Mouse (Mus musculus): ENCODE data around the gene Hsf2bp. TPM values are rescaled to one million over a fixed set of nuclear protein-coding genes. Genes with fewer than 3 reads are reported as not detected.
A peak's percentile ranks its signal among the peaks of the same experiment; 100 is the strongest.
"Not testable (repeated sequence)": the region's sequence is repeated elsewhere in the genome, so short reads cannot be mapped to it uniquely, and the experiment has no call there.

The Hsf2bp gene
- 0.66 and 6.8 TPM in 2 replicates for polyA plus RNA-seq (2011; ENCODE audit: insufficient read depth, insufficient read length, low replicate concordance, missing spikeins)

DNA sequence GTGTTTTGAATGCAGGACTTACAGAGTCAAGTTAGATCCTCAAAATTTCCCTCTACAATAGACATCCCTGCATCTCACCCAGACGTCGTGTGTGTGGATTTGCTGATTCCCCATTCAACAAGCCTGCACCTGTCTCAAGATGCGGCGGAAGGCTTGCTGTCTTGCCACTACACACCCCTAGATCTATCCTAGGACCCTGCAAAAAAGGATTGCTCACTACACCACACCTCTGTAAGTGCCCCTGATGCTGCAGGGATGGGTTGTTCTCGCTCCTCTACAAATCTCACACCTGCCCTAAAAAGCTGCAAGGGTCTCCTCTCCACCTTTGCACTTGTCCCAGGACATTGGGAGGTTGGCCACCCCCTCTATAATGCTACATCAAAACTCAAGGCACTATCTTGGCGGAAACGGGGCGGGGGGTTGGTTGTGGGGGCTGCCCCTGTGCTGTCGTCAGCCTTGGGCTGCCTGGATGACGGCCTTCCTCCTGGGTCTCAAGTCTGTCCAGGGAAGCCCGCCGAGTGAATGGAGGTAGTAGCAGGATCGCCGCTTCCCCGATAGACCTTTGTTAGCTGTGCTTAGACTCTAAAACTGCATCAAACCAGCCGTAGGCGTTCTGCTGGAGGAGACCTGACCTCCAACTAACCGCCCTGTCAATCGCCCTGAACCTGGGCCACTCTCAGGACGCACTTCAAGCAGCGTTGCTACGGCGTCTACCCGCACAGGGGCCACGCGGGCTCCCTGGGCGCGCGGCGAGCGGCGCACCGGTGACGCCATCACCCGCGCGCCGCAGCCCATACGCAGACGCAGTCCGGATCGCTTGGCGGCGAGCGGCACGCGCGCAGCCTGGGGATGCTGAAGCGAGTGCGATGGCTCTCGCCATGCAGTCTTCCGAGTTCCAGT is at the start of gene Hsf2bp, which contains the start of gene Rrp1b:
Gene Hsf2bp (minus strand): TSS at position 741 of the 900 bp plus-strand sequence.
Gene Rrp1b (plus strand): TSS at position 492 of the 900 bp plus-strand sequence.
- no peaks in the 10 kb centered on the region; the same call in 1 of the 2 replicates for H3K4me1 ChIP-seq (ENCODE audit: control insufficient read depth, insufficient read depth, low read length)
- H3K27ac ChIP-seq (ENCODE audit: control insufficient read depth, insufficient read depth, low read depth, low read length, poor library complexity), result peak within 1 kb of the TSS; percentile 44; the same call in 1 of the 2 replicates
- 6% methylated on average over 52 of the region's 52 CpGs for WGBS
- TF ChIP-seq POLR2A (IDR thresholded peaks at IDR 0.05; ENCODE audit: borderline replicate concordance, control insufficient read depth, low read depth, low read length), result peak; percentile 78; the same call in 1 of the 2 replicates
- TF ChIP-seq CTCF (IDR thresholded peaks at IDR 0.05; ENCODE audit: control insufficient read depth, insufficient read depth, low read length), result no peak
- peak within 1 kb of the TSS; percentile 84 for H3K4me3 ChIP-seq (replicated peaks; ENCODE audit: control insufficient read depth, low read depth, low read length)

DNA sequence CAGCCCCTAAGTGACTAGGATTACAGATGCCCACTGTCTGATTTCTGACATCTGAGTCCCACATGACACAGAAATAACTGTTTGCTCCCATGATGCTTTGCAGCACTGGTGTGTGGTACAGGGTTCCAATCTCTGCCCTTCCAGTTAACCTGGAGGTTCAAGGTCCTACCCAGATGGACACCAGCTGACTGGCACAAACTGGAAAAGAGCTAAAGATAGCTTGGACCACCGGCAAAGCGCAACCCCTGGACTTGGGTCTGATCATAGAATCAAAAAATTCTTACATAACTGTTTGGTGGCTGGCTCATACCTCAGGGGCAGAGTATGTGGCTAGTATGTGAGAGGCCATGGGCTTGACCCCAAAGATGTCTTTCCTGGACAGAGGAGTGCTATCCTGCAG is 47.2 kb upstream of the Hsf2bp start:
- Histone ChIP-seq H3K4me3 (replicated peaks; ENCODE audit: control insufficient read depth, low read depth, low read length) (no peak overlapping the region), H3K4me1 (ENCODE audit: control insufficient read depth, insufficient read depth, low read length) (no peaks in the 10 kb centered on the region; the same call in 1 of the 2 replicates), H3K27ac (ENCODE audit: control insufficient read depth, insufficient read depth, low read depth, low read length, poor library complexity) (no peak overlapping the region)
- 81% methylated on average over 2 of the region's 2 CpGs for whole genome bisulfite sequencing
- TF ChIP-seq POLR2A (IDR thresholded peaks at IDR 0.05; ENCODE audit: borderline replicate concordance, control insufficient read depth, low read depth, low read length), result no peak

DNA sequence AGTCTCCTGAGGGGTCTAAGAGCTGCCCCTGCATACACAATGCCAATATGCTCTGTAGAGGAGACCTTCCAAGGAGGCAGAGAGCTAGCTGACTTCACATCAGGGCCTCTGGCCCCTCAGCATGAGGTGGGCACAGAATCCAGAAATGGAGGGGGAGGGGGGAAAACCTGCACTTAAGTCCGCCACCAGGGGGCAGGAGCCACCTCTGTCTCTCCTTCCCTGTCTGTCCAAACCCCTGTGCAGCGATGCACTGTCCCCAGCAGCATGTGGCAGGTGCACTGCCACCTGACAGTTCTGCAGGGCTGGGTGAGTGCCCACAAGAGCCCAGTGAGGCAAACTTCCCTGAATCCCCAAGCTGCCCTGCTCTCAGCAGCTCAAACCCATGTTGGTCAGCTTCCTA is 39.0 kb upstream of the Hsf2bp start:
- 6% methylated on average over 2 of the region's 2 CpGs for WGBS

DNA sequence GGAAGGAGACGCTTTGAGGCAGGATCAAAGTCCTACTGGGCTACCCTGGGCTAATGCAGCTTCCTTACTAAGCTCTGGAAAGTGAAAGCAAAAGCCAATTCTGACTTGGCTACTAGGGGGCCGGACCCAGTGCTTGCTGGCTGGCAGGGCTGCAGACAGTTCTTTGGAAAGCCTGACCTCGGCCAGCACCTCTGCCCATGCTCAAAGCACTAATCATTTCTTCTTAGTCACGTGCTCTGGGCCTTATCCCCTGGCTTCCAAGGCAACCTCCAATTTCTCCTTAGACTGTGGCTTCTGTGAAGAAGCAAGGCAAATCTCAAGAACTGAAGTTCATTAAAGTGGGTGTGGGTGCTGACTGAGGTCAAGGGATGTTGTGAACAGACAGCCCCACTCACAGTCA is 38.5 kb upstream of the Hsf2bp start:
- no peak overlapping the region for H3K27ac ChIP-seq (ENCODE audit: control insufficient read depth, insufficient read depth, low read depth, low read length, poor library complexity)
- no peak for TF ChIP-seq CTCF (IDR thresholded peaks at IDR 0.05; ENCODE audit: control insufficient read depth, insufficient read depth, low read length)
- TF ChIP-seq POLR2A (IDR thresholded peaks at IDR 0.05; ENCODE audit: borderline replicate concordance, control insufficient read depth, low read depth, low read length), result no peak
- no peak overlapping the region for H3K4me3 ChIP-seq (replicated peaks; ENCODE audit: control insufficient read depth, low read depth, low read length)
- 54% methylated on average over 4 of the region's 4 CpGs for WGBS
- no peaks in the 10 kb centered on the region; the same call in 1 of the 2 replicates for H3K4me1 ChIP-seq (ENCODE audit: control insufficient read depth, insufficient read depth, low read length)

More for the DNA sequence above, 39.0 kb upstream of the Hsf2bp start:
- peak; percentile 76 for TF ChIP-seq CTCF (IDR thresholded peaks at IDR 0.05; ENCODE audit: control insufficient read depth, insufficient read depth, low read length)
- no peak for TF ChIP-seq POLR2A (IDR thresholded peaks at IDR 0.05; ENCODE audit: borderline replicate concordance, control insufficient read depth, low read depth, low read length)
- Histone ChIP-seq H3K4me3 (replicated peaks; ENCODE audit: control insufficient read depth, low read depth, low read length) (no peak overlapping the region), H3K4me1 (ENCODE audit: control insufficient read depth, insufficient read depth, low read length) (no peaks in the 10 kb centered on the region; the same call in 1 of the 2 replicates), H3K27ac (ENCODE audit: control insufficient read depth, insufficient read depth, low read depth, low read length, poor library complexity) (no peak overlapping the region)

DNA sequence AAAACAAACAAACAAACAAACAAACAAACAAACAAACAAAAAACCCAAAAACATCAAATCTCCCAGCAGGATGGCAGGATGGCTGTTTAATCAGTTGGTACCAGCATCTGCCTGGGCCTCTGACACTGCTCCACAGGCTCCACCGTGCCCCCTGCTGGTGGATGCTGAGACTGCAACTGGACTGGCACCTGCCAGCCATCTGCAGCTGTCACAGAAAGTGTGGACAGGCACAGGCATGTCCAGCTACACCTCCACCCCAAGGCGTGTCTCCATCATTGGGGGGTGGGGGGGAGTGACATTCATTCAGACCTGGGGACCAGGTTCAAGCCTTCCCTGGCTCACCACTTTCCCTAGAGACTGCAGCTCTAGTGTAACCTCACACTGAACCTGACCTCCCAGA is 37.2 kb upstream of the Hsf2bp start:
- H3K27ac ChIP-seq (ENCODE audit: control insufficient read depth, insufficient read depth, low read depth, low read length, poor library complexity), result no peak overlapping the region
- H3K4me1 ChIP-seq (ENCODE audit: control insufficient read depth, insufficient read depth, low read length), result no peaks in the 10 kb centered on the region
- WGBS, result 4% methylated on average over 2 of the region's 2 CpGs
- no peak overlapping the region for H3K4me3 ChIP-seq (replicated peaks; ENCODE audit: control insufficient read depth, low read depth, low read length)
- TF ChIP-seq POLR2A (IDR thresholded peaks at IDR 0.05; ENCODE audit: borderline replicate concordance, control insufficient read depth, low read depth, low read length), result no peak
- TF ChIP-seq CTCF (IDR thresholded peaks at IDR 0.05; ENCODE audit: control insufficient read depth, insufficient read depth, low read length), result peak; percentile 95

DNA sequence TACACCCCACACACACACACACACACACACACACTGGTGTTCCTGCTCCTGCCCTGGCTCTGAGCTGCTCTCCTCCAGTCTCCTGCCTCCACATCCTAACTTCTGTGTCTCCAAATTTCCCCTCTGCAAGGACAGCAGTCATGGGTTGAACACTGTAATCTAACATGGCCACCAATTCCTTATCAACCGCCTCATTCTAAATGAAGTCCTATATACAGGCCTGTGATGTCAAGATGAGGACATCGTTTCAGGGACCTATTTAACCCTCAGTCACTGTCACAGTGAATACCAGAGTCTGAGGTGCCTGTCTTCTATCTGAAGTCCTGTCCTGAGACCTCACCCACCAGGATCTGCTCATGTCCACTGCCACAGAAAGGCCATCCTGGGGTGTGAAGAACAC is 32.7 kb upstream of the Hsf2bp start:
- Histone ChIP-seq H3K4me1 (ENCODE audit: control insufficient read depth, insufficient read depth, low read length) (no peaks in the 10 kb centered on the region), H3K4me3 (replicated peaks; ENCODE audit: control insufficient read depth, low read depth, low read length) (no peak overlapping the region), H3K27ac (ENCODE audit: control insufficient read depth, insufficient read depth, low read depth, low read length, poor library complexity) (no peak overlapping the region)
- WGBS, result 70% methylated on average over 2 of the region's 2 CpGs
- TF ChIP-seq CTCF (IDR thresholded peaks at IDR 0.05; ENCODE audit: control insufficient read depth, insufficient read depth, low read length) (no peak), POLR2A (IDR thresholded peaks at IDR 0.05; ENCODE audit: borderline replicate concordance, control insufficient read depth, low read depth, low read length) (no peak)

DNA sequence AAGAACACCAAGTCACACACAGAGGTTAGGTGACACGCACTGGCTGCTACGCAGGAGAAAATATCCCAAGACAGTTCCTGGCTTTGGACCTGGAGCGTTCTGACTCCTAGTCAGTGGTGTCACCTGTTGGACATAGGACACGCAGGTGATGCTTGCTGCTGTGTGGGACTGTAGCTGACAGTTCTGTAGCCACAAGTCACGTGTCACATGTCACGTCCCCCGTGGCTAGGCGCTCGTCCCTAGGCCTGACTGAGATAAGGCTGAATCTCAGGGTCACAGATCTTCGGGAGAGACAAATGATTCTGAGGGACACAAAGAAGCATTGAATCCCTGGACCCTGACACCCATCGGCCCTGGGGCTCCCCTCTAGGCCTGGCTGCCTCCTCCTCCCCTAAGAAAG is 32.2 kb upstream of the Hsf2bp start:
- TF ChIP-seq CTCF (IDR thresholded peaks at IDR 0.05; ENCODE audit: control insufficient read depth, insufficient read depth, low read length) (no peak), POLR2A (IDR thresholded peaks at IDR 0.05; ENCODE audit: borderline replicate concordance, control insufficient read depth, low read depth, low read length) (no peak)
- 75% methylated on average over 11 of the region's 11 CpGs for WGBS
- Histone ChIP-seq H3K4me3 (replicated peaks; ENCODE audit: control insufficient read depth, low read depth, low read length) (no peak overlapping the region), H3K27ac (ENCODE audit: control insufficient read depth, insufficient read depth, low read depth, low read length, poor library complexity) (no peak overlapping the region), H3K4me1 (ENCODE audit: control insufficient read depth, insufficient read depth, low read length) (no peaks in the 10 kb centered on the region)

DNA sequence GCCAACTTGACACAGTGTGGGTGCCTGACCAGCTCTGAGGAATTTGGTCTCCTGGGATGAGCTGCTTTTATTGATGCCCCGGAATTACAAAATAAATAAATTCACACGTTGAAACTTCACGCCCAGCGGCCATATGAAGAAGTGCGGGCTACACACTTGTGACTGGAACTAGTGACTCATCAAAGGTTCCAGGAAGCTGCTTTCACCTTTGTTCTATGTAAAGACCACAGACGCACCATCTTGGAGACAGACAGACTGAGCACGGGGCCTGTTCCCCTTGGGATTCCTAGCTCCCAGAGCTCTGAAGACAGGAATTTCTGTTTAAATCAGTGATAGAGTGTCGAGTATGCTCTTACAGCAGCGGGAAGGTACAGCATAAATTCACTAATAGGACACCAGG is 31.4 kb upstream of the Hsf2bp start:
- Histone ChIP-seq H3K27ac (ENCODE audit: control insufficient read depth, insufficient read depth, low read depth, low read length, poor library complexity) (no peak overlapping the region), H3K4me1 (ENCODE audit: control insufficient read depth, insufficient read depth, low read length) (no peaks in the 10 kb centered on the region), H3K4me3 (replicated peaks; ENCODE audit: control insufficient read depth, low read depth, low read length) (no peak overlapping the region)
- no peak for TF ChIP-seq POLR2A (IDR thresholded peaks at IDR 0.05; ENCODE audit: borderline replicate concordance, control insufficient read depth, low read depth, low read length)
- no peak for TF ChIP-seq CTCF (IDR thresholded peaks at IDR 0.05; ENCODE audit: control insufficient read depth, insufficient read depth, low read length)
- WGBS, result 57% methylated on average over 9 of the region's 9 CpGs

DNA sequence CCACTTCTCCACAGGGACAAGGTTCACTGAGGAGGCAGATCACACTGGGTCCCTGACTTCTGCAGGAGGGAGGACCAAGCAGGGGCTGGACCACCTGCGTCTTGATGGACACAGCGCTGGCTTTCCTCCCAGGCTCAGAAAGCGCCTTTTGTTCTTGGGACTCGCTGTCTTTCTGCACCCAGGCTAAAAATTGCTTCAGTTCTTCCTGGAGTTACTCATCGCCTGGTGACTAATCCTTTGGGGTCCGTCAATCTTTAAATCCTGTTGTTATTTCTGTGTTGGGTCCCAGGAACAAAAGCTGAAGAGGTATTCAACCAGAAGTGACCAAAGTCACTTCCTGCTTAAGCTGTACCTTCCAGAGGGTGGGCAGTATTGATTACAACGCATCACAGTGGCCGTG is 28.6 kb upstream of the Hsf2bp start:
- not testable (repeated sequence) for H3K27ac ChIP-seq (ENCODE audit: control insufficient read depth, insufficient read depth, low read depth, low read length, poor library complexity); H3K4me1 ChIP-seq (ENCODE audit: control insufficient read depth, insufficient read depth, low read length)
- 80% methylated on average over 8 of the region's 8 CpGs for WGBS

More for the DNA sequence above, 28.6 kb upstream of the Hsf2bp start:
- not testable (repeated sequence) for H3K4me3 ChIP-seq (replicated peaks; ENCODE audit: control insufficient read depth, low read depth, low read length)

Measured in bone marrow, adult 2 months (tissue).